Mouse (Mus musculus): ENCODE measurements around the gene Rxfp1.

DNA sequence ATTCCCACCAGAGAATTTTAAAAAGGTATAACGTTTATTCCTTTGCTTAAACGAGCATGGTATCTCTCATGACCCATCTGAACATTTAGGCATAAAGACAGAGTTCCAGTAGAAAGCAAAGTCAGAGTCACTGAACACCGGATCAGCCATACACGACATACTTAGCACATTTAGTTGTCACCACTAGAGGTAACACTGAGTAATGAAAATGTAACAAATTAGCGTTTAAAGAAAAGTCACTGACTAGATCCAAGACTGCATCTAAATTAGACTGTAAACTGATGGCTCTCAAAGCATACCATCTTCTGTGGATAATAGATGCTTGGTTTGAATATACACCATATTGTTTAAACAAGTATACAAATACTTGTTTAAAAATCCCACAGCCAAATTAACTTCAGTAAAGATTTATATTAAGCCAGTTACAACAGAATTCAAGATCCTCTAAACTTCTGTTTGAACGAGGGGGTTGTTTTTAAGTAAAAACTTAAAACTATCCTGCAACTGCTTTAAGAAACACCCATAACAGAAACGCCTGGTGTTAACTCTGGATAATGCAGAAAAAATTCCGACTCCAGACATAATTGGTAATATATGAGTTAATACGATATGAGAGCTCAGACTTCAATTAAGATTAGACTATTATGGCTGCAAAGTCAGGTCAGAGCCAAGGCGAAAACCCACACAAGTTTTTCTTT is 110.0 kb downstream of the Rxfp1 start:
- TF ChIP-seq CTCF (IDR thresholded peaks at IDR 0.05; ENCODE audit: low read depth, low read length) (no peak), POLR2A (IDR thresholded peaks at IDR 0.05; ENCODE audit: extremely low read depth, insufficient read depth, low read length) (no peak)
